In the genomic region with DNA sequence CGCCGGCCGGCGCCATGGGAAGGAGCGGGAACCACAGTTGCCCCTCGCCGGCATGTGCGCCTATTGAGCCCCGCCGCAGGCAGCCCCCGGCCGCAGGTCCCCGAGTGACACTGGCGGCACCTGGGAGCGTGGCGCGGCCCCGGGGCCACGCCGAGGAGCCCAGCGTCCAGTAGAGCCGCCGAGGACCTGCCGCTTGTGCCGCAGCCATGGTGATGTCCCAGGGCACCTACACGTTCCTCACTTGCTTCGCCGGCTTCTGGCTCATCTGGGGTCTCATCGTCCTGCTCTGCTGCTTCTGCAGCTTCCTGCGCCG, we compare ENCODE assay signal across 8 mouse cellular contexts. TPM values are rescaled to one million over a fixed set of nuclear protein-coding genes. Genes with fewer than 3 reads are reported as not detected.
DNase-seq lines count a peak whose midpoint lies in the region; ATAC-seq and TF ChIP-seq lines count a peak whose summit lies in the region.

No protein-coding gene starts in this region.

- WGBS in heart, embryonic 11.5 days (ENCODE audit: insufficient replicate concordance): 0% methylated on average over 31 of the region's 31 CpGs
- under 1% methylated on average over 31 of the region's 31 CpGs for WGBS in forebrain, embryonic 15.5 days
- WGBS in liver, embryonic 14.5 days (ENCODE audit: insufficient replicate concordance): under 1% methylated on average over 31 of the region's 31 CpGs

- no peak for TF ChIP-seq EP300 in liver, embryonic 14.5 days (IDR thresholded peaks at IDR 0.05; ENCODE audit: low read depth)

- no peak for TF ChIP-seq CTCF in liver, embryonic 14.5 days (IDR thresholded peaks at IDR 0.05; ENCODE audit: low read depth)

- no peaks in the 10 kb centered on the region for H3K9me3 ChIP-seq in heart, embryonic 11.5 days (replicated peaks; ENCODE audit: control insufficient read depth, low read length)
- no peaks in the 10 kb centered on the region for H3K9me3 ChIP-seq in forebrain, embryonic 15.5 days
- no peaks in the 10 kb centered on the region for H3K9me3 ChIP-seq in liver, embryonic 14.5 days (ENCODE audit: control insufficient read depth, low read length)

- H3K4me2 ChIP-seq in heart, embryonic 11.5 days: peak overlapping the region; percentile 99
- H3K4me2 ChIP-seq in forebrain, embryonic 15.5 days (replicated peaks): peak overlapping the region; percentile 99
- H3K4me2 ChIP-seq in liver, embryonic 14.5 days (ENCODE audit: low read depth): peak overlapping the region; percentile 74

- ATAC-seq in heart, embryonic 11.5 days (replicated peaks; ENCODE audit: insufficient number of reproducible peaks, low FRiP score, low TSS enrichment): no peak
- peak; percentile 12 for ATAC-seq in CD4-positive, CD25-positive, alpha-beta regulatory T cell, adult 4 months
- no peak for ATAC-seq in forebrain, embryonic 15.5 days (replicated peaks)
- ATAC-seq in liver, embryonic 14.5 days (ENCODE audit: insufficient read depth): peak; percentile 9; the same call in 1 of the 2 replicates

- no peak overlapping the region for H3K27ac ChIP-seq in heart, embryonic 11.5 days (ENCODE audit: low read depth, low read length)
- peak overlapping the region; percentile 92 for H3K27ac ChIP-seq in forebrain, embryonic 15.5 days (replicated peaks)
- H3K27ac ChIP-seq in liver, embryonic 14.5 days: no peak overlapping the region

- peaks cover 49% of the 10 kb centered on the region for H3K27me3 ChIP-seq in heart, embryonic 11.5 days (ENCODE audit: control insufficient read depth, insufficient read depth, low read length)
- H3K27me3 ChIP-seq in forebrain, embryonic 15.5 days: no peaks in the 10 kb centered on the region
- H3K27me3 ChIP-seq in liver, embryonic 14.5 days (ENCODE audit: control insufficient read depth, insufficient read depth, low read length): peaks cover 55% of the 10 kb centered on the region

- H3K4me3 ChIP-seq in heart, embryonic 11.5 days (ENCODE audit: low read depth, low read length): peak overlapping the region; percentile 66
- H3K4me3 ChIP-seq in forebrain, embryonic 15.5 days: peak overlapping the region; percentile 54
- H3K4me3 ChIP-seq in liver, embryonic 14.5 days (ENCODE audit: insufficient read depth in 1 of 2, low read depth in 2 of 2, low read length in 2 of 2): peak overlapping the region; percentile 33 to 48

- H3K36me3 ChIP-seq in heart, embryonic 11.5 days (ENCODE audit: control insufficient read depth, insufficient read depth, low read length): peaks cover 14% of the 10 kb centered on the region; the same call in 1 of the 2 replicates
- H3K36me3 ChIP-seq in forebrain, embryonic 15.5 days: peaks cover 31% of the 10 kb centered on the region
- no peaks in the 10 kb centered on the region for H3K36me3 ChIP-seq in liver, embryonic 14.5 days (replicated peaks; ENCODE audit: control insufficient read depth, insufficient read depth, low read depth)

- H3K4me1 ChIP-seq in heart, embryonic 11.5 days (ENCODE audit: control insufficient read depth, insufficient read depth, low read length): peaks cover 6% of the 10 kb centered on the region; the same call in 1 of the 2 replicates
- peaks cover 85% of the 10 kb centered on the region for H3K4me1 ChIP-seq in forebrain, embryonic 15.5 days
- no peaks in the 10 kb centered on the region for H3K4me1 ChIP-seq in liver, embryonic 14.5 days (replicated peaks; ENCODE audit: control insufficient read depth in 2 of 2, insufficient read depth in 2 of 2, low read length in 1 of 2)

- peak overlapping the region; percentile 70 for H3K9ac ChIP-seq in heart, embryonic 11.5 days (ENCODE audit: low read depth, low read length)
- peak overlapping the region; percentile 75 for H3K9ac ChIP-seq in forebrain, embryonic 15.5 days (replicated peaks)
- no peak overlapping the region for H3K9ac ChIP-seq in liver, embryonic 14.5 days (replicated peaks)

- DNase-seq in heart, postnatal 4 days: no peak
- DNase-seq in liver, embryonic 14.5 days (ENCODE audit: low read depth in 3 of 3, low spot score in 3 of 3): no peak
- no peak for DNase-seq in gastrocnemius, postnatal 25 days
- no peak for DNase-seq in right cerebral cortex, postnatal 25 days
- no peak for DNase-seq in layer of hippocampus, postnatal 14 days (ENCODE audit: low spot score in 2 of 2)

RNA-seq across cellular contexts. Expression of gene Prr7, which starts 7.7 kb away (rescaled TPM):
- polyA plus RNA-seq in heart, embryonic 11.5 days (2014; fragmentation: Nextera tagmentation; extraction: Ambion mirVana): 0.21 and 0.34 TPM in 2 replicates
- total RNA-seq in heart, postnatal 4 days (2021): 1 to 10 TPM; 2.1 to 2.3 TPM
- polyA plus RNA-seq in CD4-positive, CD25-positive, alpha-beta regulatory T cell, adult 4 months (2017; shearing (Covaris generic)): not detected
- polyA plus RNA-seq in forebrain, embryonic 15.5 days (2015; fragmentation: Nextera tagmentation; extraction: Ambion mirVana): 3.2 and 3.4 TPM in 2 replicates
- 0.32 and 0.62 TPM in 2 replicates for polyA plus RNA-seq in liver, embryonic 14.5 days (2012; rRNA removed)
- 0.14 TPM in 1 of 2 replicates, not detected in the other for polyA plus RNA-seq in liver, embryonic 14.5 days (2014; fragmentation: Nextera tagmentation; extraction: Ambion mirVana)
- total RNA-seq in gastrocnemius, postnatal 25 days (2021): under 1 TPM; 0.51 to 0.79 TPM
- total RNA-seq in layer of hippocampus, postnatal 14 days (2021): 10 to 100 TPM; 89.9 to 92.7 TPM

RNA-seq across cellular contexts. Expression of gene Dbn1, which starts 16.1 kb away (rescaled TPM):
- 64.1 and 83.0 TPM in 2 replicates for polyA plus RNA-seq in heart, embryonic 11.5 days (2014; fragmentation: Nextera tagmentation; extraction: Ambion mirVana)
- 10 to 100 TPM; 64.5 to 66.8 TPM for total RNA-seq in heart, postnatal 4 days (2021)
- not detected for polyA plus RNA-seq in CD4-positive, CD25-positive, alpha-beta regulatory T cell, adult 4 months (2017; shearing (Covaris generic))
- 732 and 750 TPM in 2 replicates for polyA plus RNA-seq in forebrain, embryonic 15.5 days (2015; fragmentation: Nextera tagmentation; extraction: Ambion mirVana)
- 5.1 and 5.3 TPM in 2 replicates for polyA plus RNA-seq in liver, embryonic 14.5 days (2012; rRNA removed)
- 3.7 and 4.1 TPM in 2 replicates for polyA plus RNA-seq in liver, embryonic 14.5 days (2014; fragmentation: Nextera tagmentation; extraction: Ambion mirVana)
- 10 to 100 TPM; 10.3 to 16.1 TPM for total RNA-seq in gastrocnemius, postnatal 25 days (2021)
- total RNA-seq in layer of hippocampus, postnatal 14 days (2021): 100 to 1,000 TPM; 335 to 353 TPM

RNA-seq across cellular contexts. Expression of gene Grk6, which starts 26.9 kb away (rescaled TPM):
- polyA plus RNA-seq in heart, embryonic 11.5 days (2014; fragmentation: Nextera tagmentation; extraction: Ambion mirVana): 24.3 and 26.9 TPM in 2 replicates
- 10 to 100 TPM; 29.9 to 31.1 TPM for total RNA-seq in heart, postnatal 4 days (2021)
- polyA plus RNA-seq in CD4-positive, CD25-positive, alpha-beta regulatory T cell, adult 4 months (2017; shearing (Covaris generic)): 10 to 100 TPM; 26.4 to 36.7 TPM
- 46.1 and 47.6 TPM in 2 replicates for polyA plus RNA-seq in forebrain, embryonic 15.5 days (2015; fragmentation: Nextera tagmentation; extraction: Ambion mirVana)
- 21.0 and 26.1 TPM in 2 replicates for polyA plus RNA-seq in liver, embryonic 14.5 days (2012; rRNA removed)
- 22.6 and 25.7 TPM in 2 replicates for polyA plus RNA-seq in liver, embryonic 14.5 days (2014; fragmentation: Nextera tagmentation; extraction: Ambion mirVana)
- total RNA-seq in gastrocnemius, postnatal 25 days (2021): 10 to 100 TPM in 1 of 2 experiments, 1 to 10 TPM in 1; 9.3 to 10.2 TPM
- 10 to 100 TPM; 74.2 to 76.8 TPM for total RNA-seq in layer of hippocampus, postnatal 14 days (2021)

RNA-seq across cellular contexts. Expression of gene Pdlim7, which starts 41.7 kb away (rescaled TPM):
- 439 and 451 TPM in 2 replicates for polyA plus RNA-seq in heart, embryonic 11.5 days (2014; fragmentation: Nextera tagmentation; extraction: Ambion mirVana)
- 100 to 1,000 TPM; 115 to 119 TPM for total RNA-seq in heart, postnatal 4 days (2021)
- 10 to 100 TPM in 1 of 2 experiments, 1 to 10 TPM in 1; 6.3 to 14.6 TPM for polyA plus RNA-seq in CD4-positive, CD25-positive, alpha-beta regulatory T cell, adult 4 months (2017; shearing (Covaris generic))
- polyA plus RNA-seq in forebrain, embryonic 15.5 days (2015; fragmentation: Nextera tagmentation; extraction: Ambion mirVana): 135 and 138 TPM in 2 replicates
- polyA plus RNA-seq in liver, embryonic 14.5 days (2012; rRNA removed): 11.5 and 13.7 TPM in 2 replicates
- polyA plus RNA-seq in liver, embryonic 14.5 days (2014; fragmentation: Nextera tagmentation; extraction: Ambion mirVana): 15.3 and 18.6 TPM in 2 replicates
- 100 to 1,000 TPM; 544 to 627 TPM for total RNA-seq in gastrocnemius, postnatal 25 days (2021)
- 10 to 100 TPM; 69.4 to 78.9 TPM for total RNA-seq in layer of hippocampus, postnatal 14 days (2021)

RNA-seq across cellular contexts. Expression of gene F12, which starts 45.2 kb away (rescaled TPM):
- polyA plus RNA-seq in heart, embryonic 11.5 days (2014; fragmentation: Nextera tagmentation; extraction: Ambion mirVana): 0.42 and 1.5 TPM in 2 replicates
- total RNA-seq in heart, postnatal 4 days (2021): not detected
- polyA plus RNA-seq in CD4-positive, CD25-positive, alpha-beta regulatory T cell, adult 4 months (2017; shearing (Covaris generic)): not detected
- 0.09 TPM in 1 of 2 replicates, not detected in the other for polyA plus RNA-seq in forebrain, embryonic 15.5 days (2015; fragmentation: Nextera tagmentation; extraction: Ambion mirVana)
- polyA plus RNA-seq in liver, embryonic 14.5 days (2012; rRNA removed): 53.4 and 68.7 TPM in 2 replicates
- polyA plus RNA-seq in liver, embryonic 14.5 days (2014; fragmentation: Nextera tagmentation; extraction: Ambion mirVana): 72.0 and 82.0 TPM in 2 replicates
- not detected for total RNA-seq in gastrocnemius, postnatal 25 days (2021)
- under 1 TPM; 0.32 to 0.69 TPM for total RNA-seq in layer of hippocampus, postnatal 14 days (2021)

Comparison
In these comparisons a context has a peak if more than half of its experiments do, and no peak if none do; other contexts are left out.
1. ATAC-seq: peak in CD4-positive, CD25-positive, alpha-beta regulatory T cell, adult 4 months (single experiment) and liver, embryonic 14.5 days (single experiment); none in heart, embryonic 11.5 days (single experiment) and forebrain, embryonic 15.5 days (single experiment).
2. Peak in every context shown above with its lines, with median percentiles within 50 percentile points of each other: H3K4me2 ChIP-seq and H3K4me3 ChIP-seq.